Mouse (Mus musculus): Measurements from ENCODE around the gene Hist1h2aa.

The Hist1h2aa gene

DNA sequence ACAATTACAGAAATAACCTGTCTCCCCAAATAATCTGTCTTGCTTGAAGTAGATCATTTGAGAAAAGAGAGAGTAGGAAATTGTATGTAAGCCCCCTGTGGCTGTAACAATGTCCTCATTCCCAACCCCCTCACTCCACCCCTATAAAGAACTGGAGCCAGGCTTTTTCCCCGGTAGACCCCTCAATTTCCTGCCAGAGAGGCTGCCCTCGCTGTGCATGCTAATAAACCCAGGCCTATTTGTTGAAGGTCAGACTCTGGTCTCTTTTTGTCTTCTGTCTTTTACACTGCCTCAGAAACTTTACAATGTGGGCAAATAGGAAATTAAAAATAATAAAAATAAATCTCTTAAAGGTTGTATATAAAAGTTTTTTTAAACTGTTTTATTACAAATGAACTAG, 12.0 kb downstream of the Hist1h2aa start:
- DNase-seq (ENCODE audit: low read depth): no peak

DNA sequence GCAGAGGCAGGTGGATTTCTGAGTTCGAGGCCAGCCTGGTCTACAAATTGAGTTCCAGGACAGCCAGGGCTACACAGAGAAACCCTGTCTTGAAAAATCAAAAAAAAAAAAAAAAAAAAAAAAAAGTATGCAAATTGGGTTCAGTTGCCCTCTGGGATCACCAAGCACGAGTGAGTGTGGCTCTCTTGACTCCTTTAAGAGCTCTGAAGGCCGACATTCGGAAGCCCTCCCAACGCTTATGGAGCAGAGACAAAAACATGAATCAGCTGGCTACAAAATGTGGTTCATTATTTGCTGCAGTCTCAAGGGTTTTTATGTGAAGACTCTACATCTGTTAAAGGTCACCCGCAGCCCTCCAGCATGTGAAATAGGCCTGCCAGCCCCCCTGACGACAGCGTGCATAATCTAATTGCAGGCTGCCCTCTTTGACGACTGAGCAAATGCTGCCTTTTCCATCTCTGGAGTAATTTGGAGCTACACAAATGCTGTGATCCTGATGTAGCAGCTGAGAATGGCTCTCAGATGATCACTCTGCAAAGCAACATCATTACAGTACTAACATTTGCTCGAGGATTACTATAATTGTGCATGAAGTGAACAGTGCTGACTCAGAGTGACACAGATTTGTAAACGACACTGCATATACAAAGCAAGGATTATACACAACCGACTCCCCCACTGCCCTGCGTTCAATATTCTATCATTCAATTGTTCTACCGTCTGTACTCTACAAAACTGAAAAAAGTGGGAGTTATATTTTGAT, 15.4 kb downstream of the Hist1h2aa start:
- no peak for DNase-seq (ENCODE audit: low read depth)

DNA sequence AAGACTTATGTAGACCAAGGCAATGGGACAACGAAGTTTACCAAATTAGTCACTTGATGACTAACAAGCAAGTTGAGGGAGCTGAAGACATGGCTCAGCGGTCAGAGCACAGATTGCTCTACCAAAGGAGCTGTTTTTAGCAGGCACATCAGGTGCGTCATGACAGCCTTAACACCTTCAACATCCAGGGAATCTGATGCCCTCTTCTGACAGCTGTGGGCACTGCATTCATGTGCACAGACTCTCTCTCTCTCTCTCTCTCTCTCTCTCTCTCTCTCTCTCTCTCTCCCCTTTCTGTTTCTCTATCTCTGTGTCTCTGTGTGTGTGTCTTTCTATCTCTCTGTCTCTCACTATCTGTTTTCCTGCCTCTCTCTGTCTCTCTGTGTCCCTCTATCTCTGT, 16.7 kb downstream of the Hist1h2aa start:
- DNase-seq (ENCODE audit: low read depth): peak; percentile 1

- DNase-seq (ENCODE audit: low read depth): no peak
Observed at GRCm38 (mm10) chr13:23959776-23960175, 25.5 kb downstream of the Hist1h2aa start.

DNA sequence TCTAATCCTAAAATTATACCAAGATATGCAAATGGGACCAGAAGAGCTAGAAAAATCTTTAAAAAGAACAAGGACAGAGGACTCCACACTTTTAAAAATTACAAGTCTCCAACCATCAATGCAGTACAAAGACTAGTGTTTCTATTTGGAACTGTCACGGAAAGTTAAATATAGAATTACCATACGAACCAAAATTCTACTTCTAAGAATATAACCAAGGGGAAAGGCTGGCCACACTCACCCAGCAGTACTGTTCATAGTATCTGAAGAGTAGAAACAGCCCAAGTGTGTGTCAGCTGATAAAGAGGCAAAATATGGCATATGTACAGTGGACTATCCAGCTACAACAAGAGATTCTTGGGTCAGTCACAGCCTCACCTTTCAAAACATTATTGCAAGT, 30.6 kb downstream of the Hist1h2aa start:
- DNase-seq (ENCODE audit: low read depth): no peak

GRCm38 (mm10) chr13:23971870-23972269, 37.6 kb downstream of the Hist1h2aa start:
- no peak for DNase-seq (ENCODE audit: low read depth)

- DNase-seq (ENCODE audit: low read depth): no peak
Observed at GRCm38 (mm10) chr13:23972271-23972670, 38.0 kb downstream of the Hist1h2aa start.

Data from c-Kit-positive CD71-positive TER-119-negative erythroid progenitor cells, embryonic 14.5 days (primary cell).